Mouse (Mus musculus) myocyte (in vitro differentiated cells): ENCODE measurements around the gene Isoc2a.

Experiments used
- MYOD1 ChIP-seq, 3 experiments: IDR thresholded peaks; one replicate each; pipeline ENCODE4 v1.6.1; 2011; ENCODE audit warnings: control low read depth in 2 of 3, low read depth in 2 of 3, mild to moderate bottlenecking in 2 of 3, moderate library complexity in 1 of 3; ENCODE audit not compliant: insufficient read length in 2 of 3, control insufficient read depth in 1 of 3
- MYOG ChIP-seq, 3 experiments: IDR thresholded peaks; one replicate each; pipeline ENCODE4 v1.6.1; 2011; ENCODE audit warnings: control low read depth in 2 of 3, low read depth in 2 of 3, mild to moderate bottlenecking in 2 of 3; ENCODE audit not compliant: insufficient read length in 2 of 3, control insufficient read depth in 1 of 3, insufficient read depth in 1 of 3
- POLR2A ChIP-seq: IDR thresholded peaks from one replicate; pipeline ENCODE4 v1.6.1; 2011; ENCODE audit warnings: low read depth, mild to moderate bottlenecking, control low read depth, moderate library complexity; ENCODE audit not compliant: insufficient read length
- POLR2AphosphoS2 ChIP-seq: IDR thresholded peaks from one replicate; pipeline ENCODE4 v1.6.1; 2011; ENCODE audit warnings: low read depth, control low read depth; ENCODE audit not compliant: insufficient read length
- USF1 ChIP-seq: IDR thresholded peaks from one replicate; pipeline ENCODE4 v1.6.1; 2011; ENCODE audit warnings: low read depth, mild to moderate bottlenecking, control low read depth, moderate library complexity

- TF ChIP-seq POLR2A = no peak
- peak in 1 of 3 experiments; percentile 18 for TF ChIP-seq MYOG (IDR thresholded peaks at IDR 0.05; ENCODE audit: control insufficient read depth in 1 of 3, insufficient read depth in 1 of 3, insufficient read length in 2 of 3, low read depth in 2 of 3)
- no peak for TF ChIP-seq POLR2AphosphoS2
- TF ChIP-seq MYOD1 (IDR thresholded peaks at IDR 0.05; ENCODE audit: control insufficient read depth in 1 of 3, insufficient read length in 2 of 3, low read depth in 2 of 3) = no peak
- TF ChIP-seq USF1 = no peak
Measured at GRCm38 (mm10) chr7:4923586-4924364, 46.8 kb downstream of the Isoc2a start.
